ENCODE assay signal across 16 mouse cellular contexts in genomic region chr3:49788296-49788695, GRCm38 (mm10). TPM values are rescaled to one million over a fixed set of nuclear protein-coding genes. Genes with fewer than 3 reads are reported as not detected.
"Had no signal": no experiment of that assay in that cellular context is flagged by ENCODE, and none has a peak within 500 bp of the region (broad histone marks: within the 10 kb centered on the region; RNA-seq: fewer than 3 reads in every experiment).

No protein-coding gene starts in this region.

- H3K4me1 ChIP-seq: lung, embryonic 15.5 days; megakaryocyte, embryonic 14.5 days; neural tube, embryonic 12.5 days; stomach, embryonic 15.5 days had no signal

- H3K27me3 ChIP-seq: lung, embryonic 15.5 days; megakaryocyte, embryonic 14.5 days; neural tube, embryonic 12.5 days; stomach, embryonic 15.5 days had no signal

- ATAC-seq: liver, postnatal 0 days; lung, postnatal 0 days had no signal

- H3K4me3 ChIP-seq: lung, embryonic 15.5 days; megakaryocyte, embryonic 14.5 days; neural tube, embryonic 12.5 days; stomach, embryonic 15.5 days had no signal

- H3K9me3 ChIP-seq: lung, embryonic 15.5 days; neural tube, embryonic 12.5 days; stomach, embryonic 15.5 days had no signal

- H3K9ac ChIP-seq: liver, postnatal 0 days; lung, embryonic 15.5 days; neural tube, embryonic 12.5 days; stomach, embryonic 15.5 days had no signal

- DNase-seq: liver, postnatal 0 days; lung, adult 2 months; lung, postnatal 14 days; lung, postnatal 36 days; midbrain, embryonic 14.5 days; right cerebral cortex, postnatal 14 days; thymus, adult 2 months; thymus, postnatal 25 days; thymus, postnatal 4 days had no signal

- H3K36me3 ChIP-seq: lung, embryonic 15.5 days; neural tube, embryonic 12.5 days; stomach, embryonic 15.5 days had no signal

- H3K27ac ChIP-seq: lung, embryonic 15.5 days; macrophage; neural tube, embryonic 12.5 days; stomach, embryonic 15.5 days; stomach, postnatal 0 days had no signal

- H3K4me2 ChIP-seq: lung, embryonic 15.5 days; neural tube, embryonic 12.5 days; stomach, embryonic 15.5 days had no signal

RNA-seq across cellular contexts. Expression of gene Pcdh18, which starts 31.2 kb away (rescaled TPM):
- polyA plus RNA-seq: macrophage had no signal
